Mouse (Mus musculus): ENCODE results near the gene Nell2.

Gene Nell2

GRCm38 (mm10) chr15:95476440-95476839, 51.9 kb downstream of the Nell2 start:
- DNase-seq (ENCODE audit: extremely low spot score, low spot score), result no peak

- DNase-seq (ENCODE audit: extremely low spot score, low spot score), result no peak
Measured at GRCm38 (mm10) chr15:95473976-95474375, 54.4 kb downstream of the Nell2 start.

- no peak for DNase-seq (ENCODE audit: extremely low spot score, low spot score)
Measured at GRCm38 (mm10) chr15:95467195-95467594, 61.2 kb downstream of the Nell2 start.

GRCm38 (mm10) chr15:95460041-95460566, 68.3 kb downstream of the Nell2 start:
- DNase-seq (ENCODE audit: extremely low spot score, low spot score), result no peak

GRCm38 (mm10) chr15:95444586-95444985, 83.8 kb downstream of the Nell2 start:
- no peak for DNase-seq (ENCODE audit: extremely low spot score, low spot score)

GRCm38 (mm10) chr15:95437740-95438139, 90.6 kb downstream of the Nell2 start:
- DNase-seq (ENCODE audit: extremely low spot score, low spot score), result no peak

GRCm38 (mm10) chr15:95436261-95436660, 92.1 kb downstream of the Nell2 start:
- DNase-seq (ENCODE audit: extremely low spot score, low spot score), result no peak

- DNase-seq (ENCODE audit: extremely low spot score, low spot score), result no peak
Measured at GRCm38 (mm10) chr15:95431156-95431799, 97.1 kb downstream of the Nell2 start.

GRCm38 (mm10) chr15:95430000-95430399, 98.4 kb downstream of the Nell2 start:
- DNase-seq (ENCODE audit: extremely low spot score, low spot score), result no peak

GRCm38 (mm10) chr15:95428003-95428663, 100.2 kb downstream of the Nell2 start:
- no peak for DNase-seq (ENCODE audit: extremely low spot score, low spot score)

- DNase-seq (ENCODE audit: extremely low spot score, low spot score), result no peak
Measured at GRCm38 (mm10) chr15:95425085-95425484, 103.3 kb downstream of the Nell2 start.

GRCm38 (mm10) chr15:95422226-95422950, 106.0 kb downstream of the Nell2 start:
- DNase-seq (ENCODE audit: extremely low spot score, low spot score), result no peak

- DNase-seq (ENCODE audit: extremely low spot score, low spot score), result no peak
Measured at GRCm38 (mm10) chr15:95418641-95419040, 109.7 kb downstream of the Nell2 start.

GRCm38 (mm10) chr15:95411949-95412741, 116.2 kb downstream of the Nell2 start:
- no peak for DNase-seq (ENCODE audit: extremely low spot score, low spot score)

- DNase-seq (ENCODE audit: extremely low spot score, low spot score), result no peak
Measured at GRCm38 (mm10) chr15:95410213-95410843, 118.0 kb downstream of the Nell2 start.

GRCm38 (mm10) chr15:95390347-95390746, 138.0 kb downstream of the Nell2 start:
- no peak for DNase-seq (ENCODE audit: extremely low spot score, low spot score)

- no peak for DNase-seq (ENCODE audit: extremely low spot score, low spot score)
Measured at GRCm38 (mm10) chr15:95388950-95389349, 139.4 kb downstream of the Nell2 start.

GRCm38 (mm10) chr15:95380859-95381258, 147.5 kb downstream of the Nell2 start:
- no peak for DNase-seq (ENCODE audit: extremely low spot score, low spot score)

GRCm38 (mm10) chr15:95370720-95371395, 157.5 kb downstream of the Nell2 start:
- DNase-seq (ENCODE audit: extremely low spot score, low spot score), result no peak

GRCm38 (mm10) chr15:95368185-95368584, 160.2 kb downstream of the Nell2 start:
- DNase-seq (ENCODE audit: extremely low spot score, low spot score), result no peak

Measured in neural tube, embryonic 10.5 days (tissue).